Mouse (Mus musculus): ENCODE results near the gene Inca1.

GRCm38 (mm10) chr11:70658942-70659341 is 41.0 kb downstream of the Inca1 start:
- no peak for TF ChIP-seq CTCF (IDR thresholded peaks at IDR 0.05; ENCODE audit: control insufficient read depth, insufficient read depth, insufficient replicate concordance, low read depth, low read length)
- TF ChIP-seq POLR2A (IDR thresholded peaks at IDR 0.05; ENCODE audit: control insufficient read depth, low read depth, low read length) = no peak

All from testis, adult 2 months (tissue).